Mouse (Mus musculus) cerebellum, adult 2 months (tissue): ENCODE data around the gene Cdk8. TPM values are rescaled to one million over a fixed set of nuclear protein-coding genes. Genes with fewer than 3 reads are reported as not detected.

Source experiments
- DNase-seq, 2 experiments: peaks; one replicate each; pipeline ENCODE4 v3.0.0; 2021
- H3K27ac ChIP-seq: fragments of 200-500 bp; 2 replicates; pipeline ENCODE4 v1.5.1; 2012; ENCODE audit warnings: low read length, control low read depth, inconsistent platforms; ENCODE audit not compliant: insufficient read depth
- H3K27me3 ChIP-seq: fragments of 200-500 bp; 2 replicates; pipeline ENCODE4 v1.6.1; 2012; ENCODE audit warnings: inconsistent platforms, mild to moderate bottlenecking, low read length, moderate library complexity; ENCODE audit not compliant: control insufficient read depth, insufficient read depth
- H3K4me1 ChIP-seq: fragments of 200-500 bp; 2 replicates; pipeline ENCODE4 v1.6.1; 2011; ENCODE audit warnings: low read length; ENCODE audit not compliant: control insufficient read depth, insufficient read depth
- H3K4me3 ChIP-seq: fragments of 200-500 bp; replicated peaks from 2 replicates; pipeline ENCODE3; 2011; ENCODE audit warnings: mild to moderate bottlenecking, low read depth, low read length, control low read depth; ENCODE audit not compliant: insufficient read depth
- CTCF ChIP-seq: fragments of 200-500 bp; IDR thresholded peaks from 2 replicates; pipeline ENCODE4 v1.5.1; 2011; ENCODE audit warnings: low read depth, mild to moderate bottlenecking, control low read depth, low read length, moderate library complexity, borderline replicate concordance; ENCODE audit not compliant: insufficient read depth
- POLR2A ChIP-seq: fragments of 200-500 bp; IDR thresholded peaks from 2 replicates; pipeline ENCODE4 v1.6.1; 2011; ENCODE audit warnings: low read length, control low read depth, borderline replicate concordance; ENCODE audit not compliant: insufficient read depth
- WGBS: fragments of 180-500 bp; shearing (Covaris S2); methylation state at CpG from one replicate; pipeline ENCODE4 v1.1.7; 2018; 5-methylcytosine and 5-hydroxymethylcytosine counted together
- polyA plus RNA-seq: library from polyadenylated mRNA; depleted of rRNA; stranded (reverse); fragments of >200 nt; gene quantifications from 2 replicates; pipeline ENCODE4 v1.2.3, GENCODE M21; 2012

Cdk8 gene
- polyA plus RNA-seq, 1 experiment, result 35.3 TPM

- Histone ChIP-seq H3K27ac (no peak overlapping the region), H3K27me3 (no peaks in the 10 kb centered on the region), H3K4me3 (no peak overlapping the region), H3K4me1 (no peaks in the 10 kb centered on the region; the same call in 1 of the 2 replicates)
- no peak for TF ChIP-seq CTCF
- TF ChIP-seq POLR2A, result no peak
- 49% methylated on average over 7 of the region's 7 CpGs for WGBS
- no peak for DNase-seq
Observed at GRCm38 (mm10) chr5:146332541-146332940, 101.5 kb downstream of the Cdk8 start.

- no peaks in the 10 kb centered on the region for H3K27me3 ChIP-seq
- no peak for DNase-seq
- no peak overlapping the region for H3K4me3 ChIP-seq
- WGBS, result 76% methylated on average over 1 of the region's 1 CpGs
- H3K4me1 ChIP-seq, result no peaks in the 10 kb centered on the region; the same call in 1 of the 2 replicates
- TF ChIP-seq POLR2A, result no peak
- TF ChIP-seq CTCF, result no peak
- no peak overlapping the region for H3K27ac ChIP-seq
Observed at GRCm38 (mm10) chr5:146334410-146334809, 103.4 kb downstream of the Cdk8 start.

DNA sequence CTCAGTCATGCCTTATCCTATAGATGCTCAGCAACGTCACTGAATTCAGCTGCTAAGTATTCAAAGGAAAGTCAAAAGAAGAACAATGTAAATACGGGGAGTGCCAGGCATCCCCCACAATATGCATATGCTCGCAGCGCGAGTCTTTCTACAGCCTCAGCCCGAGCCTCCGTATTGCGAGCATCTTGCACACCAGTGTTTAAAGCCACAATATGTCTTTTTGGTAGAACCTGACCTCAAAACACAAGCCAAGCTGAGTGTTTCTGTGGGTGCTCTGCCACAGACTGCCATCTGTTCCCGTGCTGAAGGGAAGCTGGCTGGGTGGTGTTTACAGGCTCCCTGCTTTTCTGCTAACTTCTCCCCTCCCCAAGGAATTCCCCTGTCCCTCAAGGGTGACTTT is 107.0 kb downstream of the Cdk8 start:
- Histone ChIP-seq H3K27ac (no peak overlapping the region), H3K4me1 (no peaks in the 10 kb centered on the region; the same call in 1 of the 2 replicates), H3K27me3 (no peaks in the 10 kb centered on the region), H3K4me3 (no peak overlapping the region)
- TF ChIP-seq POLR2A (no peak), CTCF (no peak)
- WGBS, result 14% methylated on average over 9 of the region's 9 CpGs
- DNase-seq, result peak; percentile 51 to 73

- no peaks in the 10 kb centered on the region for H3K27me3 ChIP-seq
- TF ChIP-seq CTCF (no peak), POLR2A (no peak)
- WGBS, result 88% methylated on average over 4 of the region's 4 CpGs
- no peak overlapping the region for H3K27ac ChIP-seq
- H3K4me3 ChIP-seq, result no peak overlapping the region
- no peaks in the 10 kb centered on the region; the same call in 1 of the 2 replicates for H3K4me1 ChIP-seq
- DNase-seq, result no peak
Observed at GRCm38 (mm10) chr5:146340037-146340436, 109.0 kb downstream of the Cdk8 start.

DNA sequence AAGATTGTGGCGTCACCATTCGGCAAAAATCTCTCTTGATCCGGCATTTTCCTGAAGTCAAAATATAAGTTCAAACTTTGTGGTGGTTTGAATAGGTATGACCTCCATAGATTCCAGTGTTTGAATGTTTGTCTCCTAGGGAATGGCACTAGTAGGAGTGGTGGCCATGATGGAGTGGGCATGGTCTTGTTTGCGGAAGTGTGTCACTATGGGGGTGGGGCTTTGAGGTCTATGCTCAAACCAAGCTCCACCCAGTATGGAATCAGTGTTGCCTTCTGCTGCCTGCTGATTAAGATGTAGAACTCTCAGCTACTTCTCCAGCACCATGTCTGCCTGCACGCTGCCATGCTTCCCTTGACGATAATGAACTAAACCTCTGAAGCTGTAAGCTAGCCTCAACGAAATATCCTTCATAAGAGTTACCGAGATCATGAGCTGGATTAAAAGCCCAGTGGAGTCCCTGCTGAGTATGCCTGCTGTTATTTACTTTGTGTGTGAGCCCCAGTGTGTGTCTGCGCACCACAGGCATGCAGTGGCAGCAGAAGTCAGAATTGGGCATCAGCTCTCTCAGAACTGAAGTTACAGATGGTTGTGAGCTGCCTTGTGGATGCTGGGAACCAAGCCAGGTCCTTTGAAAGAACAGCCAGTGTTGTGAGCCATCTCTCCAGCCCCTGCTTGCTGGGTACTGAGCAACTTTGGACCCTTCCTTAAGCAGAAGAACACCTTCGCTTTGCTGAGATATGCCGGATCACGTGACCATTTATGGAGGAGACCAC is 114.1 kb downstream of the Cdk8 start:
- WGBS, result 72% methylated on average over 12 of the region's 12 CpGs
- DNase-seq, result peak in 1 of 2 experiments; percentile 27
- peaks cover 2% of the 10 kb centered on the region; the same call in 1 of the 2 replicates for H3K4me1 ChIP-seq
- no peaks in the 10 kb centered on the region for H3K27me3 ChIP-seq
- no peak overlapping the region for H3K4me3 ChIP-seq
- no peak for TF ChIP-seq CTCF
- TF ChIP-seq POLR2A, result no peak
- no peak overlapping the region for H3K27ac ChIP-seq

- WGBS, result 94% methylated on average over 6 of the region's 6 CpGs
- peaks cover 2% of the 10 kb centered on the region; the same call in 1 of the 2 replicates for H3K4me1 ChIP-seq
- no peak overlapping the region for H3K4me3 ChIP-seq
- no peak for DNase-seq
- TF ChIP-seq POLR2A, result no peak
- TF ChIP-seq CTCF, result no peak
- no peak overlapping the region for H3K27ac ChIP-seq
- H3K27me3 ChIP-seq, result no peaks in the 10 kb centered on the region
Observed at GRCm38 (mm10) chr5:146347081-146347480, 116.1 kb downstream of the Cdk8 start.

GRCm38 (mm10) chr5:146349183-146349582 is 118.2 kb downstream of the Cdk8 start:
- WGBS, result 45% methylated on average over 3 of the region's 3 CpGs
- H3K27me3 ChIP-seq, result no peaks in the 10 kb centered on the region
- DNase-seq, result peak in 1 of 2 experiments; percentile 73
- no peak overlapping the region for H3K27ac ChIP-seq
- peaks cover 2% of the 10 kb centered on the region; the same call in 1 of the 2 replicates for H3K4me1 ChIP-seq
- H3K4me3 ChIP-seq, result no peak overlapping the region
- TF ChIP-seq POLR2A, result no peak
- TF ChIP-seq CTCF, result no peak

- no peaks in the 10 kb centered on the region; the same call in 1 of the 2 replicates for H3K4me1 ChIP-seq
- H3K27me3 ChIP-seq, result no peaks in the 10 kb centered on the region
- no peak for DNase-seq
- no peak overlapping the region for H3K27ac ChIP-seq
- no peak overlapping the region for H3K4me3 ChIP-seq
- no peak for TF ChIP-seq POLR2A
- no peak for TF ChIP-seq CTCF
- 85% methylated on average over 11 of the region's 11 CpGs for WGBS
Observed at GRCm38 (mm10) chr5:146350784-146351183, 119.8 kb downstream of the Cdk8 start.
